Comparison of ENCODE assay signal across 23 mouse cellular contexts in the genomic region with DNA sequence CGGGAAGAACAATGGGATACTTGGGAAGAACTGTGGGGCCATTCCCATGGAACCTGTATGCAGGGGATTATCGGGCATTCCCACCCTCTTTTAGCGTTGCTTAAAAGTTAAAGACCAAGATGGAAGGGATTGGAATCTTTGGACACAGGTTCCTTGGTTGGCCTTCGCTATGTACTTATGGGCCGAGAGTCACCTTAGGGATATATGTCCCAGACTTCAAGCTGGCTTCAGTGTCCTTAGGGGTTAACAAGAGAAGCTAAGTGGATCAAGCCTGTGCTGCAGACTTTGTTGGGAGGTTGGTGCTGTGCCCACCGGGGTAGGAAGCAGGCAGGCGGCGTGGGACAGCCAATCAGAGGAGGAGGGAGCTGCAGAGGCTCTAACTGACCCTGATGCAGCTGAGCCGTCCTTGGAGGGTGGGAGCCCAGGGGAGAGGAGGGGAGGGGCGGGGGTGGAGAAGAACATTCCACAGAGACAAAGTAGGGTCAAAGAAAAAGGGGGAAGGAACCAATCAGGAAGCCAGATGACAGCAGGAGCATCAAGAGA. TPM values are rescaled to one million over a fixed set of nuclear protein-coding genes. Genes with fewer than 3 reads are reported as not detected.
A peak's percentile ranks its signal among the peaks of the same experiment; 100 is the strongest.
DNase-seq lines count a peak whose midpoint lies in the region; ATAC-seq and TF ChIP-seq lines count a peak whose summit lies in the region.
"Had no signal": no experiment of that assay in that cellular context is flagged by ENCODE, and none has a peak within 500 bp of the region (broad histone marks: within the 10 kb centered on the region; RNA-seq: fewer than 3 reads in every experiment).

No protein-coding gene starts in this region.

- TF ChIP-seq EP300 in heart, postnatal 0 days (IDR thresholded peaks at IDR 0.05; ENCODE audit: low read depth): no peak

- WGBS in cerebellum, adult 2 months: 37% methylated on average over 10 of the region's 10 CpGs
- 55% methylated on average over 10 of the region's 10 CpGs for WGBS in heart, postnatal 0 days
- WGBS in olfactory bulb, adult 2 months: 51% methylated on average over 10 of the region's 10 CpGs
- 50% methylated on average over 10 of the region's 10 CpGs for WGBS in hindbrain, embryonic 12.5 days

- peaks cover 41% of the 10 kb centered on the region for H3K4me1 ChIP-seq in cerebellum, adult 2 months (ENCODE audit: control insufficient read depth, insufficient read depth, low read length)
- H3K4me1 ChIP-seq in heart, postnatal 0 days (ENCODE audit: control insufficient read depth, insufficient read depth): peaks cover 28% of the 10 kb centered on the region
- peaks cover 43% of the 10 kb centered on the region for H3K4me1 ChIP-seq in olfactory bulb, adult 2 months (ENCODE audit: control insufficient read depth, insufficient read depth, low read length)
- H3K4me1 ChIP-seq in hindbrain, embryonic 12.5 days: peaks cover 20% of the 10 kb centered on the region

- H3K27me3 ChIP-seq in cerebellum, adult 2 months (ENCODE audit: control insufficient read depth, insufficient read depth, low read length): no peaks in the 10 kb centered on the region
- no peaks in the 10 kb centered on the region for H3K27me3 ChIP-seq in heart, postnatal 0 days (ENCODE audit: control insufficient read depth, insufficient read depth, low read length)
- H3K27me3 ChIP-seq in hindbrain, embryonic 12.5 days: peaks cover 14% of the 10 kb centered on the region; the same call in 1 of the 2 replicates

- H3K9me3 ChIP-seq in heart, postnatal 0 days (replicated peaks; ENCODE audit: control insufficient read depth, low read length): no peaks in the 10 kb centered on the region
- H3K9me3 ChIP-seq in hindbrain, embryonic 12.5 days (replicated peaks): no peaks in the 10 kb centered on the region
- H3K9me3 ChIP-seq: forebrain, embryonic 10.5 days; heart, embryonic 12.5 days had no signal

- no peak for TF ChIP-seq CTCF in cerebellum, adult 2 months (IDR thresholded peaks at IDR 0.05; ENCODE audit: borderline replicate concordance, insufficient read depth, low read depth, low read length)
- TF ChIP-seq CTCF in heart, postnatal 0 days (IDR thresholded peaks at IDR 0.05; ENCODE audit: low read depth): no peak
- no peak for TF ChIP-seq CTCF in olfactory bulb, adult 2 months (IDR thresholded peaks at IDR 0.05; ENCODE audit: insufficient read depth, low read depth, low read length)

- no peaks in the 10 kb centered on the region; the same call in 1 of the 2 replicates for H3K36me3 ChIP-seq in heart, postnatal 0 days (replicated peaks; ENCODE audit: control insufficient read depth, insufficient read depth, low read length)
- H3K36me3 ChIP-seq in hindbrain, embryonic 12.5 days: no peaks in the 10 kb centered on the region
- H3K36me3 ChIP-seq: forebrain, embryonic 10.5 days; heart, embryonic 12.5 days had no signal

- no peak for TF ChIP-seq POLR2A in cerebellum, adult 2 months (IDR thresholded peaks at IDR 0.05; ENCODE audit: borderline replicate concordance, insufficient read depth, low read length)
- TF ChIP-seq POLR2A in olfactory bulb, adult 2 months (IDR thresholded peaks at IDR 0.05; ENCODE audit: insufficient read depth, low read depth, low read length): no peak

- H3K4me3 ChIP-seq in cerebellum, adult 2 months (replicated peaks; ENCODE audit: insufficient read depth, low read depth, low read length): peak overlapping the region; percentile 42
- H3K4me3 ChIP-seq in heart, postnatal 0 days (ENCODE audit: low read depth, low read length): no peak overlapping the region; the same call in 1 of the 2 replicates
- H3K4me3 ChIP-seq in olfactory bulb, adult 2 months (ENCODE audit: insufficient read depth, low read depth, low read length): peak overlapping the region; percentile 8; the same call in 1 of the 2 replicates
- H3K4me3 ChIP-seq in hindbrain, embryonic 12.5 days: no peak overlapping the region
- H3K4me3 ChIP-seq: forebrain, embryonic 10.5 days; heart, embryonic 12.5 days had no signal

- no peak overlapping the region for H3K9ac ChIP-seq in heart, postnatal 0 days (replicated peaks; ENCODE audit: low read depth, low read length)
- H3K9ac ChIP-seq in hindbrain, embryonic 12.5 days: no peak overlapping the region
- H3K9ac ChIP-seq: heart, embryonic 12.5 days; hindbrain, embryonic 14.5 days; liver, embryonic 14.5 days had no signal

- DNase-seq in cerebellum, adult 2 months: peak in 1 of 2 experiments; percentile 46
- DNase-seq in cerebellum, adult 8-10 months: no peak
- no peak for DNase-seq in heart, postnatal 0 days (ENCODE audit: low spot score)
- no peak for DNase-seq in heart, adult 9 months (ENCODE audit: low spot score in 2 of 2)
- DNase-seq in ovary, adult 18-20 months (ENCODE audit: low spot score): peak; percentile 45
- DNase-seq in ovary, postnatal 10 days (ENCODE audit: low spot score): no peak
- DNase-seq: thymus, postnatal 4 days had no signal

- peak overlapping the region; percentile 74; the same call in 1 of the 2 replicates for H3K4me2 ChIP-seq in heart, postnatal 0 days (ENCODE audit: low read depth, low read length)
- no peak overlapping the region for H3K4me2 ChIP-seq in hindbrain, embryonic 12.5 days (replicated peaks)

- ATAC-seq in heart, postnatal 0 days (ENCODE audit: insufficient read depth, low read depth): no peak
- ATAC-seq in hindbrain, embryonic 12.5 days (ENCODE audit: low FRiP score): no peak
- ATAC-seq: intestine, embryonic 16.5 days; midbrain, embryonic 16.5 days had no signal

- H3K27ac ChIP-seq in cerebellum, adult 2 months (ENCODE audit: insufficient read depth, low read length): peak overlapping the region; percentile 81
- H3K27ac ChIP-seq in heart, postnatal 0 days (ENCODE audit: low read depth): 0 out of 2 replicates have a peak overlapping the region, but pooled peaks have one; percentile 84
- H3K27ac ChIP-seq in olfactory bulb, adult 2 months (ENCODE audit: insufficient read depth, low read depth, low read length): 0 out of 2 replicates have a peak overlapping the region, but pooled peaks have one; percentile 8
- no peak overlapping the region for H3K27ac ChIP-seq in hindbrain, embryonic 12.5 days
- H3K27ac ChIP-seq: forebrain, embryonic 10.5 days; hindbrain, embryonic 14.5 days; liver, embryonic 14.5 days had no signal

RNA-seq across cellular contexts. Expression of a gene that starts 11.3 kb away (rescaled TPM):
- 66.9 and 67.8 TPM in 2 replicates for polyA plus RNA-seq in cerebellum, adult 2 months (2012; rRNA removed)
- total RNA-seq in heart, postnatal 0 days (2014; rRNA removed; ENCODE audit: low replicate concordance): 12.4 and 17.3 TPM in 2 replicates
- polyA plus RNA-seq in heart, postnatal 0 days (2015; fragmentation: Nextera tagmentation; extraction: Ambion mirVana): 6.0 and 7.0 TPM in 2 replicates
- not detected in 2 replicates for polyA plus RNA-seq in olfactory bulb, adult 2 months (2012; ENCODE audit: insufficient read depth, insufficient read length, low replicate concordance, missing spikeins)
- polyA plus RNA-seq in hindbrain, embryonic 12.5 days (2016; fragmentation: Nextera tagmentation; extraction: Ambion mirVana): 81.2 and 86.8 TPM in 2 replicates

RNA-seq across cellular contexts. Expression of a gene that starts 11.9 kb away (rescaled TPM):
- polyA plus RNA-seq in cerebellum, adult 2 months (2012; rRNA removed): 962 and 1,033 TPM in 2 replicates
- total RNA-seq in heart, postnatal 0 days (2014; rRNA removed; ENCODE audit: low replicate concordance): 13.9 and 20.6 TPM in 2 replicates
- 47.8 and 49.1 TPM in 2 replicates for polyA plus RNA-seq in heart, postnatal 0 days (2015; fragmentation: Nextera tagmentation; extraction: Ambion mirVana)
- not detected in 2 replicates for polyA plus RNA-seq in olfactory bulb, adult 2 months (2012; ENCODE audit: insufficient read depth, insufficient read length, low replicate concordance, missing spikeins)
- 13.1 and 14.1 TPM in 2 replicates for polyA plus RNA-seq in hindbrain, embryonic 12.5 days (2016; fragmentation: Nextera tagmentation; extraction: Ambion mirVana)

RNA-seq across cellular contexts. Expression of a gene that starts 14.2 kb away (rescaled TPM):
- not detected in 2 replicates for polyA plus RNA-seq in cerebellum, adult 2 months (2012; rRNA removed)
- not detected in 2 replicates for total RNA-seq in heart, postnatal 0 days (2014; rRNA removed; ENCODE audit: low replicate concordance)
- polyA plus RNA-seq in heart, postnatal 0 days (2015; fragmentation: Nextera tagmentation; extraction: Ambion mirVana): not detected in 2 replicates
- polyA plus RNA-seq in olfactory bulb, adult 2 months (2012; ENCODE audit: insufficient read depth, insufficient read length, low replicate concordance, missing spikeins): not detected in 2 replicates
- not detected in 2 replicates for polyA plus RNA-seq in hindbrain, embryonic 12.5 days (2016; fragmentation: Nextera tagmentation; extraction: Ambion mirVana)
- total RNA-seq: adrenal gland, adult 18-20 months; CH12.LX; gastrocnemius, adult 8-10 months; layer of hippocampus, adult 18-20 months; megakaryocyte, adult 5-6 weeks had no signal
- polyA plus RNA-seq: embryonic facial prominence, embryonic 14.5 days; forebrain, embryonic 10.5 days; heart, embryonic 12.5 days; hindbrain, embryonic 14.5 days; intestine, embryonic 16.5 days; kidney, embryonic 16.5 days; limb, embryonic 11.5 days; liver, embryonic 14.5 days; midbrain, embryonic 16.5 days had no signal

RNA-seq across cellular contexts. Expression of a gene that starts 36.4 kb away (rescaled TPM):
- 0.36 and 0.43 TPM in 2 replicates for polyA plus RNA-seq in cerebellum, adult 2 months (2012; rRNA removed)
- total RNA-seq in heart, postnatal 0 days (2014; rRNA removed; ENCODE audit: low replicate concordance): not detected in 2 replicates
- 0.03 TPM in 1 of 2 replicates, not detected in the other for polyA plus RNA-seq in heart, postnatal 0 days (2015; fragmentation: Nextera tagmentation; extraction: Ambion mirVana)
- polyA plus RNA-seq in olfactory bulb, adult 2 months (2012; ENCODE audit: insufficient read depth, insufficient read length, low replicate concordance, missing spikeins): not detected in 2 replicates
- polyA plus RNA-seq in hindbrain, embryonic 12.5 days (2016; fragmentation: Nextera tagmentation; extraction: Ambion mirVana): 0.43 and 0.45 TPM in 2 replicates

Comparison
In these comparisons a context has a peak if more than half of its experiments do, and no peak if none do; other contexts are left out.
1. H3K4me3 ChIP-seq: peak in cerebellum, adult 2 months (single experiment) and olfactory bulb, adult 2 months (single experiment); none in heart, postnatal 0 days (single experiment) and hindbrain, embryonic 12.5 days (single experiment).
2. RNA of a gene that starts 11.9 kb away (polyA plus RNA-seq): 962 to 1,033 TPM in cerebellum, adult 2 months; 47.8 to 49.1 TPM in heart, postnatal 0 days, 13.1 to 14.1 TPM in hindbrain, embryonic 12.5 days and not detected in olfactory bulb, adult 2 months; every median in the first group is over 10 times any median in the second.